Mouse (Mus musculus): ENCODE results near the gene E130116L18Rik. TPM values are rescaled to one million over a fixed set of nuclear protein-coding genes. Genes with fewer than 3 reads are reported as not detected.

The E130116L18Rik gene
- total RNA-seq (2023): not detected

DNA sequence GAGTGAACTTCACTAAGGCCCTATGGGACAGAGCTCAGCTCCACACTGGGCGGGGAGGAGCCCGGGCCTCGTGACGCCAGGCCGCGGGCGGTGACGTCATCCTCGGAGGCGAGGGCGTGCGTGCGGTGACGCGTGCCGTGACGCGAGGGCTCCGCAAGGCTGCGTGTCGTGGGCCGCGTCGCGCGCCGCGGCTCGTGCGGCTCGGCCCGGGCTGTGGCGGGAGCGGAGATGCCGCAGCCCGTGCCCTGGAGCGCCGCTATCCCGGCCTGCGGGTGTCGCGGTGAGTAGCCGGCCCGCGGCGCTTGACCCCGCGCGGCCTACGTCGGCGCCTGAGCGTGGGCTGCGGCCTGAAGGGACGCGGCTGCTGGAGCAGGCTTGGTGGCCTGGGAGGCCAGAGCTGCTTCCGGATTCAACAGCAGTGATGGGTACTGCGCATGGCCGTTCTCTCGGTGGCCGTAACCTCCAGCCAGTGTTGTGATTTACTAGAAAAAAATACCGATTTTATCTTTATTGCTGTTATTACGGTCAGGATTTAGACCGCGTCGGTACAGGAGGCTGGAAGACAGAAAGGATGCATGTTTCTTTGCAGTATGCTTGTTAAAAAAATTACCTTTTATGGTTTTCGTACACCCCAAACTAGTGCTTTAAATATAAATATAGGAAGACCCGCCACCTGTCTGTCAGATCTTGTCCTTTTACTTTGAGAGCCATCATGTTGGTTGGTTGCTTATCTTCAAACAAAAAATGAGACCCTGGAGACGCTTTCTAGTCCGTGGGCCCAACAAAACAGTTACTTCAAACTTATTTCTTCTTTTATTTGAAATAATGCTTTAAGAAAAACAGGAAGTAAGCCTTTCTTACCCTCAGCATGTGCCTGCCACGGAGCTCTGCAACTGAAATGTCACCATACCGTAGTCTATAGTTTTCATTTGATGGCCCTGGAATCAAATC lies at the start of gene E130116L18Rik:
TSS of gene E130116L18Rik (minus strand) at position 402 of the 951 bp plus-strand sequence.

DNA sequence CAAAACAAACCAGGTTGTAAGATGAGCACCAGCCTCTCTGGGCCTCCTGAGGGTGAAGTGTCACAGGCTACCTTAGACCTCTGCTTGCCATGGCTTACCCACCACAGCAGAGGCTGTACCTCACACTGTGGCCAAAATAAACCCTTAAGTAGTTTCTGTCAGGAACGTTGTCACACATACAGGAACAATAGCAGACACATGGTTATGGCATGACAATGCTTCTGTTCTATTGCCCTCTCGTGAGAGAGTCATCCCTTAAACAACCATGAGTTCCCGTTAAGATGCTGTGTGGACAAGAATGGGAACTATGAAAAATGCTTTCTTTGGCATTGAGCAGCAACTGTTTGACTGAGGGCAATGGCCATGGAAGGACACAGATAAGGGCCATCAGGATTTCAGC lies 1.3 kb downstream of the E130116L18Rik start, which contains the start of gene Galnt11:
TSS of gene Galnt11 (plus strand) at position 301 of the 400 bp plus-strand sequence.

DNA sequence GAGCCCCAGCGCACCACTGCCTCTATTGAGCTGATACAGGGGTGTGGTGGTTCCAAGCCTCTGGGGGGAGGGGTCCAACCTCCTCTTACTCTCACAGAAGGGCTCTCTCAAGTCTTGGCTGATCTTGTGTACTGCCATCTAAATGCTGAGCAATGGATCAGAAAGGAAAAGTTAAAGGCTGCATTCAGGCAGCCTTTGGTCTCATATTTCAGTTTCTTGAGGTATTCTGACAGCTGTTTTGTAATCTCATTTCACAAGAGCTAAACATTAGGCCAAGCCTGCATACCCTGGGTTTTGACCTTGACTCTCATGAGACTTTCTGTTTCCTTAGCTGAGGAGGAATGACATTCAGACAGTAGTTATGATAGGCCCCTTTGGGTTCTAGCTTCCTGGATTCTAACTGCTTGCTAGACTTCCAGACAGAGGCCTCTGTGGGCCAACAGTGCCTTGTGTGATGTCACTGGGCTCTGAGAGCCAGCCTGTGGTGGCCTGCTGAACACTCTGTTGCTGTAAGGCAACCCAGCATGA lies 41.9 kb downstream of the E130116L18Rik start, which contains the start of gene Galntl5:
TSS of gene Galntl5 (plus strand) at position 457 of the 528 bp plus-strand sequence.

Other genes starting within 250 kb of the E130116L18Rik start
- 10 to 100 TPM; 41.9 to 52.9 TPM for gene Prkag2, start 122.5 kb downstream of the E130116L18Rik start, total RNA-seq (2023)
- not detected for gene Galntl5, start 41.7 kb downstream of the E130116L18Rik start, total RNA-seq (2023)
- gene Galnt11, start 1.2 kb downstream of the E130116L18Rik start, total RNA-seq (2023): 10 to 100 TPM; 46.5 to 51.8 TPM